Mouse (Mus musculus) kidney, embryonic 15.5 days (tissue): ENCODE results near the gene Onecut3. TPM values are rescaled to one million over a fixed set of nuclear protein-coding genes. Genes with fewer than 3 reads are reported as not detected.

Experiments
- ATAC-seq: fragments of 200-750 bp; cut with Nextera tagmentation; replicated peaks from 2 replicates; pipeline ENCODE4 v1.8.0; 2017; ENCODE audit warnings: moderate TSS enrichment; ENCODE audit not compliant: low FRiP score
- H3K27ac ChIP-seq: fragments of 300-500 bp; sonication (generic); 2 replicates; pipeline ENCODE4 v1.5.1; 2015; ENCODE audit warnings: mild to moderate bottlenecking, inconsistent platforms
- H3K27me3 ChIP-seq: fragments of 300-500 bp; sonication (generic); 2 replicates; pipeline ENCODE4 v1.6.1; 2015; ENCODE audit warnings: inconsistent platforms
- H3K36me3 ChIP-seq: fragments of 300-500 bp; sonication (generic); 2 replicates; pipeline ENCODE4 v1.6.1; 2015; ENCODE audit warnings: inconsistent platforms
- H3K4me1 ChIP-seq: fragments of 300-500 bp; sonication (generic); 2 replicates; pipeline ENCODE4 v1.6.1; 2015; ENCODE audit warnings: inconsistent platforms
- H3K4me2 ChIP-seq: fragments of 300-500 bp; sonication (generic); 2 replicates; pipeline ENCODE4 v1.6.1; 2015; ENCODE audit warnings: moderate library complexity, mild to moderate bottlenecking, inconsistent platforms
- H3K4me3 ChIP-seq: fragments of 300-500 bp; sonication (generic); replicated peaks from 2 replicates; pipeline ENCODE4 v1.5.1; 2015; ENCODE audit warnings: mild to moderate bottlenecking, inconsistent platforms
- H3K9ac ChIP-seq: fragments of 300-500 bp; sonication (generic); 2 replicates; pipeline ENCODE4 v1.6.1; 2015; ENCODE audit warnings: mild to moderate bottlenecking, inconsistent platforms
- H3K9me3 ChIP-seq: fragments of 300-500 bp; sonication (generic); replicated peaks from 2 replicates; pipeline ENCODE4 v1.6.1; 2016; ENCODE audit warnings: inconsistent platforms
- WGBS: fragments of 180-500 bp; shearing (Covaris S2); methylation state at CpG from one replicate; pipeline ENCODE4 v1.1.7; 2015; ENCODE audit warnings: mixed read lengths; 5-methylcytosine and 5-hydroxymethylcytosine counted together
- polyA plus RNA-seq: library from polyadenylated mRNA; unstranded; fragments of >200 nt; fragmentation: Nextera tagmentation; extraction: Ambion mirVana; gene quantifications from 2 replicates; pipeline ENCODE4 v1.2.1, GENCODE M21; 2015

Onecut3 gene
- polyA plus RNA-seq, 1 experiment from 2014 or later, result not detected

- no peak overlapping the region for H3K9ac ChIP-seq
- peak overlapping the region; percentile 70; the same call in 1 of the 2 replicates for H3K27ac ChIP-seq
- no peak for ATAC-seq
- no peak overlapping the region for H3K4me3 ChIP-seq
- H3K4me1 ChIP-seq, result peaks cover 17% of the 10 kb centered on the region
- no peaks in the 10 kb centered on the region for H3K36me3 ChIP-seq
- H3K9me3 ChIP-seq, result no peaks in the 10 kb centered on the region
- peak overlapping the region; percentile 49; the same call in 1 of the 2 replicates for H3K4me2 ChIP-seq
- 54% methylated on average over 5 of the region's 5 CpGs for WGBS
- H3K27me3 ChIP-seq, result peaks cover 50% of the 10 kb centered on the region
These were observed 29.6 kb upstream of the Onecut3 start for GRCm38 (mm10) chr10:80465066-80465465.

- ATAC-seq, result peak; percentile 92
- H3K4me1 ChIP-seq, result peaks cover 27% of the 10 kb centered on the region
- H3K27me3 ChIP-seq, result peaks cover 51% of the 10 kb centered on the region
- WGBS, result 2% methylated on average over 58 of the region's 58 CpGs
- peak overlapping the region; percentile 54; the same call in 1 of the 2 replicates for H3K27ac ChIP-seq
- H3K36me3 ChIP-seq, result no peaks in the 10 kb centered on the region
- H3K9ac ChIP-seq, result peak overlapping the region; percentile 54
- H3K9me3 ChIP-seq, result no peaks in the 10 kb centered on the region
- H3K4me3 ChIP-seq, result peak overlapping the region; percentile 63
- peak overlapping the region; percentile 89 for H3K4me2 ChIP-seq
These were observed 19.2 kb upstream of the Onecut3 start for GRCm38 (mm10) chr10:80475290-80475959.

- no peaks in the 10 kb centered on the region for H3K36me3 ChIP-seq
- H3K27ac ChIP-seq, result no peak overlapping the region
- no peak overlapping the region for H3K4me2 ChIP-seq
- no peak overlapping the region for H3K4me3 ChIP-seq
- peaks cover 50% of the 10 kb centered on the region for H3K27me3 ChIP-seq
- no peak for ATAC-seq
- H3K9ac ChIP-seq, result no peak overlapping the region
- WGBS, result 73% methylated on average over 5 of the region's 5 CpGs
- peaks cover 30% of the 10 kb centered on the region for H3K4me1 ChIP-seq
- no peaks in the 10 kb centered on the region for H3K9me3 ChIP-seq
These were observed 16.1 kb upstream of the Onecut3 start for GRCm38 (mm10) chr10:80478531-80478930.

- no peak overlapping the region for H3K4me2 ChIP-seq
- peaks cover 16% of the 10 kb centered on the region for H3K4me1 ChIP-seq
- WGBS, result 16% methylated on average over 5 of the region's 5 CpGs
- H3K27me3 ChIP-seq, result peaks cover 70% of the 10 kb centered on the region
- no peak overlapping the region for H3K27ac ChIP-seq
- H3K4me3 ChIP-seq, result no peak overlapping the region
- no peaks in the 10 kb centered on the region for H3K9me3 ChIP-seq
- ATAC-seq, result no peak
- no peaks in the 10 kb centered on the region for H3K36me3 ChIP-seq
- no peak overlapping the region for H3K9ac ChIP-seq
These were observed 13.6 kb upstream of the Onecut3 start for GRCm38 (mm10) chr10:80481002-80481401.

- ATAC-seq, result no peak
- H3K9me3 ChIP-seq, result no peaks in the 10 kb centered on the region
- WGBS, result 73% methylated on average over 7 of the region's 7 CpGs
- H3K4me1 ChIP-seq, result peaks cover 12% of the 10 kb centered on the region; the same call in 1 of the 2 replicates
- H3K4me3 ChIP-seq, result no peak overlapping the region
- H3K9ac ChIP-seq, result no peak overlapping the region
- no peak overlapping the region for H3K27ac ChIP-seq
- H3K4me2 ChIP-seq, result no peak overlapping the region
- H3K27me3 ChIP-seq, result peaks cover 93% of the 10 kb centered on the region
- no peaks in the 10 kb centered on the region for H3K36me3 ChIP-seq
These were observed 7.7 kb upstream of the Onecut3 start for GRCm38 (mm10) chr10:80486862-80487379.

DNA sequence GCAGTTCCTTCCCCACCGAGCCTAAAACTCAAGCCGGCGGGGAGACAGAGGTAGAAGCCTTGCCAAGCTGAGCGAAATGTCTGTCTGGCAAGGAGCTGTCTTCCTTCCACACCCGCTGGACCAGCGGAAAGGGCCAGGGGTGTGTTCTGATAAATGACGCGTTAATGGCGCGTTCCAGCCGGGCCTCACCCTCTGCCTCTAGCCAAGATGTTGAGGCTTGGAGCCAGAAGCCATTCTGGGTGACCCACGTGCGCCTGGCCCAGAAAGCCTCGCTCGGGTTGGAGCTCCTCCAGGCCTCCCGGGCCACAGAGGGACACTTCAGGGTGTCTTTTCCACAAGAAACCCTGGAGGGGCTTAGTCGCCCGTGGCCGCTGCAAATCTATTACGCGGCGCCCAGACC is 4.6 kb upstream of the Onecut3 start:
- Histone ChIP-seq H3K36me3 (no peaks in the 10 kb centered on the region), H3K4me1 (peaks cover 22% of the 10 kb centered on the region), H3K4me3 (peak overlapping the region; percentile 8; the same call in 1 of the 2 replicates), H3K9ac (no peak overlapping the region), H3K9me3 (no peaks in the 10 kb centered on the region), H3K27me3 (peaks cover 96% of the 10 kb centered on the region), H3K4me2 (0 out of 2 replicates have a peak overlapping the region, but pooled peaks have one; percentile 8), H3K27ac (no peak overlapping the region)
- no peak for ATAC-seq
- under 1% methylated on average over 22 of the region's 22 CpGs for WGBS

DNA sequence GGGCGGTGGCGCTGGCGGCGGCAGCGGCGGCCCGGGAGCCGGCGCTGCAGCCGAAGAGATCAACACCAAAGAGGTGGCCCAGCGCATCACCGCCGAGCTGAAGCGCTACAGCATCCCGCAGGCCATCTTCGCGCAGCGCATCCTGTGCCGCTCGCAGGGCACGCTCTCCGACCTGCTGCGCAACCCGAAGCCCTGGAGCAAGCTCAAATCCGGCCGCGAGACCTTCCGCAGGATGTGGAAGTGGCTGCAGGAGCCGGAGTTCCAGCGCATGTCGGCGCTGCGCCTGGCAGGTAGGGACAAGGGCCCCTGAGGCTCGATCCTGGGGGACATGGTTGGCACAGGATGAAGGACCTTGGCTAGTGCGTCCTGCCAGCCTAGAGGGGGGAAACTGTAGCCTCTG is 1.3 kb downstream of the Onecut3 start:
- Histone ChIP-seq H3K4me1 (peaks cover 36% of the 10 kb centered on the region), H3K9ac (no peak overlapping the region), H3K4me2 (peak overlapping the region; percentile 69), H3K9me3 (no peaks in the 10 kb centered on the region), H3K27me3 (peaks cover 100% of the 10 kb centered on the region), H3K27ac (no peak overlapping the region), H3K4me3 (peak overlapping the region; percentile 43), H3K36me3 (no peaks in the 10 kb centered on the region)
- 0% methylated on average over 35 of the region's 35 CpGs for WGBS
- no peak for ATAC-seq

DNA sequence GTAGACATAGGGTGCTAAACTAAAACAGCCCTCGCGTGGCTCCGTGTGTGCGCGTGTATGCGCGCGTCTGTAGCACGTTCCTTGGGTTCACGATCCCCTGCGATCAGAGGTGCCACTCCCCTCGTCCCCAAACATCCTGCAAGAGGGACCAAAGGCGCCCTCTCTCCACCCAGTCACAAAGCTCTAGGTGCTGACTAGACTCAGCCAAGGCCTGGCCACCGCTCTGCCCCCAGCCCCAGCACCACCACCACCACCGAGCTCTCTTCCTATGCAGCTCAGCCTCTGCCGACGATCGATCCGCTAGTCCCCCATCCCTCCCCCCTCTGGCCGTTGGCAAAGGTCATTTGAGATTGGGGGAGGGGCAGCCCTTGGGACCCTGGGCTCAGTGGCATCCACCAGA is 1.8 kb downstream of the Onecut3 start:
- peak overlapping the region; percentile 69 for H3K4me2 ChIP-seq
- ATAC-seq, result no peak

DNA sequence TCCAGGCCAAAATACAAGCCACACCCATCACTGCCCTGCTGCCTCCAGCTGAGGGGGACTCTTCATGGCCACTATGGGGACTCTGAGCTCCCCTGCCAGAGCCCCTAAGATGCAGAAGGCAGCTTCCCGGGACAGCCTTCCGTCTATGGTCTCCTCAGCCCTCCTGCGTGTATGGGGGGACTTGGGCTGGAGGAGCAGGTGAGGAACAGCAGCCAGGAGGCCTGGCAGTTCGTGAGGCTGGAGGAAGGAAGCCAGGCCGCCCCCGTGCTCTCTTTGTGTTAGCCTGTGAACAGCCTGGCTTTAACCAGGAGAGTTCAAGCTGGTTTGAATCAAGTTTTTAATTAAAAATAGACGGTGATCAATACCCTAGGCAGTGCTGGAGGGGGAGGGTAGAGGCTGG is 7.7 kb downstream of the Onecut3 start:
- WGBS, result 2% methylated on average over 7 of the region's 7 CpGs
- no peak overlapping the region for H3K4me2 ChIP-seq
- no peaks in the 10 kb centered on the region for H3K9me3 ChIP-seq
- no peaks in the 10 kb centered on the region for H3K36me3 ChIP-seq
- no peak overlapping the region for H3K9ac ChIP-seq
- ATAC-seq, result no peak
- H3K4me3 ChIP-seq, result no peak overlapping the region
- peaks cover 94% of the 10 kb centered on the region for H3K27me3 ChIP-seq
- no peak overlapping the region for H3K27ac ChIP-seq
- H3K4me1 ChIP-seq, result peaks cover 11% of the 10 kb centered on the region; the same call in 1 of the 2 replicates

More for the DNA sequence above, 1.8 kb downstream of the Onecut3 start:
- H3K9me3 ChIP-seq, result no peaks in the 10 kb centered on the region
- peaks cover 31% of the 10 kb centered on the region for H3K4me1 ChIP-seq
- no peak overlapping the region for H3K27ac ChIP-seq
- H3K9ac ChIP-seq, result no peak overlapping the region
- WGBS, result under 1% methylated on average over 20 of the region's 20 CpGs
- no peak overlapping the region; the same call in 1 of the 2 replicates for H3K4me3 ChIP-seq
- H3K27me3 ChIP-seq, result peaks cover 100% of the 10 kb centered on the region
- no peaks in the 10 kb centered on the region for H3K36me3 ChIP-seq

DNA sequence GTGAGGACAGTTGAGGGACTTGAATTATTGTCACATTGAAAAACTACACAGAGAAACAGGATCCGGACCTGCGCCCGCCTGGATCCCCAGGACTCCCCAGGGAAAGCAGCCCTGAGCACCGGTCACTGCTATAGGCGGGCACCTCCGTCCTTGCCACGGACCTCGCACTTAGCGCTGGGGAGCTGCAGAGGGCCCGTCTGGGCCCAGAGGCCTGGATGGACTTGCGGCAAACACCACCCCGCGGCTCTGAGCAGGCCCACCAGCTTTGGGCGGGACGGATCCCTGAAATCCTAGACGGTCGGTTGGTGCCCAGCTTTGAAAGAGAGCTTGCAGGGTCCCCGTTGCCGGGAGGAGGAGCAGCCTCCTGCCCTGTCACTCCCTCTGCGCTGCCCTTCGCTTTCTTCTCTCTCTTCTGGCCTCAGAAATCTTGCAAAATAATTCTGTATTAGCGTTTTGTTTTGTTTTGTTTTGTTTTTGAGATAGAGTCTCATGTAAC is 8.2 kb downstream of the Onecut3 start:
- H3K36me3 ChIP-seq, result no peaks in the 10 kb centered on the region
- no peak overlapping the region for H3K27ac ChIP-seq
- no peak for ATAC-seq
- H3K4me3 ChIP-seq, result no peak overlapping the region
- peaks cover 11% of the 10 kb centered on the region; the same call in 1 of the 2 replicates for H3K4me1 ChIP-seq
- 2% methylated on average over 22 of the region's 22 CpGs for WGBS
- 0 out of 2 replicates have a peak overlapping the region, but pooled peaks have one; percentile 7 for H3K9ac ChIP-seq
- H3K4me2 ChIP-seq, result no peak overlapping the region
- peaks cover 93% of the 10 kb centered on the region for H3K27me3 ChIP-seq
- no peaks in the 10 kb centered on the region for H3K9me3 ChIP-seq

- H3K9ac ChIP-seq, result no peak overlapping the region
- H3K4me1 ChIP-seq, result peaks cover 11% of the 10 kb centered on the region; the same call in 1 of the 2 replicates
- WGBS, result 1% methylated on average over 27 of the region's 27 CpGs
- H3K36me3 ChIP-seq, result no peaks in the 10 kb centered on the region
- H3K4me2 ChIP-seq, result no peak overlapping the region
- H3K9me3 ChIP-seq, result no peaks in the 10 kb centered on the region
- H3K4me3 ChIP-seq, result no peak overlapping the region
- peaks cover 90% of the 10 kb centered on the region for H3K27me3 ChIP-seq
- ATAC-seq, result no peak
- no peak overlapping the region for H3K27ac ChIP-seq
These were observed 9.1 kb downstream of the Onecut3 start for GRCm38 (mm10) chr10:80503599-80504220.

DNA sequence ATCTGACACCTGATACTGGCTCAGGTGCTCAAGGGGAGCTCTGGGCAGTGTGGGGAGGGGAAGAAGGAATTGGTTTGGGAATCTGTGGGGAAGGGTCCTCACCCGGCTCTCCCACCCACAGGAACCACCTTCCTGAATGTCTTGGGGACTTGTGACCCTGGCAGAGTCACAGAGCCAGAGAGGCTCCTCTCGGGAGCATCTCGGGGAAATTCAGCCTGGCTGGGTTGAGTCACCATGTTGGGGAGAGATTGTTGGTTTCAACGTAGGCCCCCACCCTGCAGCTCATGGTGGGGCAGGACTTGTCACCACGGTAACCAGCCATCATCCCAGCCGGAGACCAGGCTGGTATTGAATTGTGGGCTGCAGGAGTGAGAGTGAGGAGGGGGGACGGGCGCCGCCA is 10.1 kb downstream of the Onecut3 start:
- WGBS, result 0% methylated on average over 9 of the region's 9 CpGs

More for the DNA sequence above, 10.1 kb downstream of the Onecut3 start:
- Histone ChIP-seq H3K9ac (no peak overlapping the region), H3K4me2 (no peak overlapping the region), H3K27ac (no peak overlapping the region), H3K4me3 (no peak overlapping the region), H3K27me3 (peaks cover 85% of the 10 kb centered on the region), H3K36me3 (no peaks in the 10 kb centered on the region), H3K9me3 (no peaks in the 10 kb centered on the region), H3K4me1 (peaks cover 14% of the 10 kb centered on the region)
- no peak for ATAC-seq
